Mouse (Mus musculus): ENCODE measurements around the gene Fn3k.

DNA sequence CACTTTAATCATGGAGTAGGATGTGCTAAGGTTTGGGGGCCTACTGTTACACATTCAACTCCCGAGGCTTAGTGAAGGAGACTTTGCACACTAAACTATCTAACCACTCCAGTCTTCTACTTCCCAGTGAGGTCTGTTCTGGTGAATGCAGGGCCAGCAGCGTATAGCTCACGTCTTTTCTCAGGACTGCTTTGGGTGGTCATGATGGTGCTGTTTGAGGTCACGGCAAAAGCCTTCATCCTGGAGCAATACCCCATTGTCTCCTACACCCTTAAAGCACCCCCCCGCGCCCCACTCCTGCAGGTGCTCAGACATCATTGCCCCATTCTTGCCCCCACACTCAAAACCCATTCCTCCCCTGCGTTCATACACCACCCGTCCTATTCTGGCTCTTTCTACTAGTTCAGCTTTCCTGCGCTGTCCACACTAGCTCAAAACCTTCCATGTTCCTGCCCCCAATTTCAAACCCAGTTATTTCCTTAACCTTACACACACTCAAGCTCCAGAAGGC, 16.6 kb downstream of the Fn3k start:
- TF ChIP-seq CTCF (IDR thresholded peaks at IDR 0.05; ENCODE audit: control insufficient read depth, insufficient read depth, low read length) (no peak), POLR2A (IDR thresholded peaks at IDR 0.05; ENCODE audit: borderline replicate concordance, control insufficient read depth, low read depth, low read length) (no peak)
